Mouse (Mus musculus): ENCODE results near the gene Alkal2. TPM values are rescaled to one million over a fixed set of nuclear protein-coding genes. Genes with fewer than 3 reads are reported as not detected.

The Alkal2 gene
- polyA plus RNA-seq, 1 experiment, result not detected

- Histone ChIP-seq H3K4me3 (ENCODE audit: insufficient read depth, poor library complexity, severe bottlenecking) (no peak overlapping the region), H3K36me3 (ENCODE audit: control insufficient read depth, insufficient read depth) (no peaks in the 10 kb centered on the region), H3K79me3 (ENCODE audit: low read depth) (peaks cover 22% of the 10 kb centered on the region), H3K79me2 (ENCODE audit: control insufficient read depth, insufficient read depth) (peaks cover 35% of the 10 kb centered on the region), H3K27me3 (ENCODE audit: control insufficient read depth, insufficient read depth, insufficient read length) (no peaks in the 10 kb centered on the region), H3ac (ENCODE audit: control insufficient read depth, insufficient read length, low read depth) (no peak overlapping the region)
- TF ChIP-seq FOSL1 (IDR thresholded peaks at IDR 0.05; ENCODE audit: insufficient read depth, low read length, poor library complexity, severe bottlenecking), result no peak
- no peak for TF ChIP-seq CEBPB (IDR thresholded peaks at IDR 0.05; ENCODE audit: low read depth)
Observed at GRCm38 (mm10) chr12:30912840-30913239, 28.7 kb downstream of the Alkal2 start.

GRCm38 (mm10) chr12:30922401-30922800 is 38.3 kb downstream of the Alkal2 start:
- Histone ChIP-seq H3ac (ENCODE audit: control insufficient read depth, insufficient read length, low read depth) (no peak overlapping the region), H3K79me2 (ENCODE audit: control insufficient read depth, insufficient read depth) (no peaks in the 10 kb centered on the region), H3K27me3 (ENCODE audit: control insufficient read depth, insufficient read depth, insufficient read length) (no peaks in the 10 kb centered on the region), H3K79me3 (ENCODE audit: low read depth) (no peaks in the 10 kb centered on the region), H3K4me3 (ENCODE audit: insufficient read depth, poor library complexity, severe bottlenecking) (no peak overlapping the region), H3K36me3 (ENCODE audit: control insufficient read depth, insufficient read depth) (no peaks in the 10 kb centered on the region)
- TF ChIP-seq FOSL1 (IDR thresholded peaks at IDR 0.05; ENCODE audit: insufficient read depth, low read length, poor library complexity, severe bottlenecking) (no peak), CTCF (IDR thresholded peaks at IDR 0.05; ENCODE audit: control insufficient read depth, insufficient read depth, insufficient read length) (no peak), USF1 (IDR thresholded peaks at IDR 0.05; ENCODE audit: low read depth) (no peak), MAX (IDR thresholded peaks at IDR 0.05) (no peak), CEBPB (IDR thresholded peaks at IDR 0.05; ENCODE audit: low read depth) (no peak), MYOG (IDR thresholded peaks at IDR 0.05; ENCODE audit: control insufficient read depth, extremely low read depth, insufficient read length) (no peak), MYOD1 (IDR thresholded peaks at IDR 0.05; ENCODE audit: control insufficient read depth, insufficient read length, low read depth) (no peak)

- TF ChIP-seq FOSL1 (IDR thresholded peaks at IDR 0.05; ENCODE audit: insufficient read depth, low read length, poor library complexity, severe bottlenecking), result no peak
- TF ChIP-seq MAX (IDR thresholded peaks at IDR 0.05), result no peak
- no peak for TF ChIP-seq CEBPB (IDR thresholded peaks at IDR 0.05; ENCODE audit: low read depth)
- TF ChIP-seq MYOG (IDR thresholded peaks at IDR 0.05; ENCODE audit: control insufficient read depth, extremely low read depth, insufficient read length), result no peak
- no peak for TF ChIP-seq MYOD1 (IDR thresholded peaks at IDR 0.05; ENCODE audit: control insufficient read depth, insufficient read length, low read depth)
- TF ChIP-seq CTCF (IDR thresholded peaks at IDR 0.05; ENCODE audit: control insufficient read depth, insufficient read depth, insufficient read length), result no peak
- TF ChIP-seq USF1 (IDR thresholded peaks at IDR 0.05; ENCODE audit: low read depth), result no peak
- H3K36me3 ChIP-seq (ENCODE audit: control insufficient read depth, insufficient read depth), result no peaks in the 10 kb centered on the region
Observed at GRCm38 (mm10) chr12:30928182-30928581, 44.1 kb downstream of the Alkal2 start.

GRCm38 (mm10) chr12:30933299-30933698 is 49.2 kb downstream of the Alkal2 start:
- H3K4me3 ChIP-seq (ENCODE audit: insufficient read depth, poor library complexity, severe bottlenecking), result no peak overlapping the region
- no peak overlapping the region for H3ac ChIP-seq (ENCODE audit: control insufficient read depth, insufficient read length, low read depth)
- no peaks in the 10 kb centered on the region for H3K79me3 ChIP-seq (ENCODE audit: low read depth)
- H3K36me3 ChIP-seq (ENCODE audit: control insufficient read depth, insufficient read depth), result no peaks in the 10 kb centered on the region
- H3K79me2 ChIP-seq (ENCODE audit: control insufficient read depth, insufficient read depth), result no peaks in the 10 kb centered on the region
- TF ChIP-seq MYOG (IDR thresholded peaks at IDR 0.05; ENCODE audit: control insufficient read depth, extremely low read depth, insufficient read length) (no peak), CEBPB (IDR thresholded peaks at IDR 0.05; ENCODE audit: low read depth) (no peak), FOSL1 (IDR thresholded peaks at IDR 0.05; ENCODE audit: insufficient read depth, low read length, poor library complexity, severe bottlenecking) (no peak), MYOD1 (IDR thresholded peaks at IDR 0.05; ENCODE audit: control insufficient read depth, insufficient read length, low read depth) (no peak), USF1 (IDR thresholded peaks at IDR 0.05; ENCODE audit: low read depth) (no peak), CTCF (IDR thresholded peaks at IDR 0.05; ENCODE audit: control insufficient read depth, insufficient read depth, insufficient read length) (no peak), MAX (IDR thresholded peaks at IDR 0.05) (no peak)
- no peaks in the 10 kb centered on the region for H3K27me3 ChIP-seq (ENCODE audit: control insufficient read depth, insufficient read depth, insufficient read length)

More at GRCm38 (mm10) chr12:30928182-30928581, 44.1 kb downstream of the Alkal2 start:
- Histone ChIP-seq H3K79me2 (ENCODE audit: control insufficient read depth, insufficient read depth) (no peaks in the 10 kb centered on the region), H3ac (ENCODE audit: control insufficient read depth, insufficient read length, low read depth) (no peak overlapping the region), H3K79me3 (ENCODE audit: low read depth) (no peaks in the 10 kb centered on the region), H3K4me3 (ENCODE audit: insufficient read depth, poor library complexity, severe bottlenecking) (no peak overlapping the region), H3K27me3 (ENCODE audit: control insufficient read depth, insufficient read depth, insufficient read length) (no peaks in the 10 kb centered on the region)

GRCm38 (mm10) chr12:30936899-30937298 is 52.8 kb downstream of the Alkal2 start:
- TF ChIP-seq USF1 (IDR thresholded peaks at IDR 0.05; ENCODE audit: low read depth), result no peak
- TF ChIP-seq CEBPB (IDR thresholded peaks at IDR 0.05; ENCODE audit: low read depth), result no peak
- TF ChIP-seq MYOD1 (IDR thresholded peaks at IDR 0.05; ENCODE audit: control insufficient read depth, insufficient read length, low read depth), result no peak
- no peak for TF ChIP-seq MAX (IDR thresholded peaks at IDR 0.05)
- TF ChIP-seq CTCF (IDR thresholded peaks at IDR 0.05; ENCODE audit: control insufficient read depth, insufficient read depth, insufficient read length), result no peak
- TF ChIP-seq MYOG (IDR thresholded peaks at IDR 0.05; ENCODE audit: control insufficient read depth, extremely low read depth, insufficient read length), result no peak
- H3K36me3 ChIP-seq (ENCODE audit: control insufficient read depth, insufficient read depth), result no peaks in the 10 kb centered on the region
- H3ac ChIP-seq (ENCODE audit: control insufficient read depth, insufficient read length, low read depth), result no peak overlapping the region

More at GRCm38 (mm10) chr12:30936899-30937298, 52.8 kb downstream of the Alkal2 start:
- Histone ChIP-seq H3K79me3 (ENCODE audit: low read depth) (no peaks in the 10 kb centered on the region), H3K79me2 (ENCODE audit: control insufficient read depth, insufficient read depth) (no peaks in the 10 kb centered on the region), H3K27me3 (ENCODE audit: control insufficient read depth, insufficient read depth, insufficient read length) (no peaks in the 10 kb centered on the region), H3K4me3 (ENCODE audit: insufficient read depth, poor library complexity, severe bottlenecking) (no peak overlapping the region)

Other genes starting within 250 kb of the Alkal2 start
- 41.3 TPM for gene Acp1, start 27.3 kb downstream of the Alkal2 start, polyA plus RNA-seq (2012; fragmentation: generic; extraction: Trizol)
- 1.4 TPM for gene Sh3yl1, start 27.3 kb downstream of the Alkal2 start, polyA plus RNA-seq (2012; fragmentation: generic; extraction: Trizol)
- 0.90 TPM for gene Fam110c, start 189.5 kb downstream of the Alkal2 start, polyA plus RNA-seq (2012; fragmentation: generic; extraction: Trizol)